Mouse (Mus musculus): ENCODE data around the gene Abhd11. TPM values are rescaled to one million over a fixed set of nuclear protein-coding genes. Genes with fewer than 3 reads are reported as not detected.
"Not testable (repeated sequence)": the region's sequence is repeated elsewhere in the genome, so short reads cannot be mapped to it uniquely, and the experiment has no call there.

Abhd11 gene
- polyA plus RNA-seq, 1 experiment = 39.7 TPM

- WGBS = 35% methylated on average over 3 of the region's 3 CpGs
- H3K4me3 ChIP-seq (replicated peaks; ENCODE audit: control insufficient read depth, low read depth, low read length) = no peak overlapping the region
- TF ChIP-seq CTCF (IDR thresholded peaks at IDR 0.05; ENCODE audit: control insufficient read depth, insufficient read depth, low read length) (no peak), POLR2A (IDR thresholded peaks at IDR 0.05; ENCODE audit: borderline replicate concordance, control insufficient read depth, low read depth, low read length) (no peak)
- H3K27ac ChIP-seq (ENCODE audit: control insufficient read depth, insufficient read depth, low read depth, low read length, poor library complexity) = no peak overlapping the region
- no peaks in the 10 kb centered on the region for H3K4me1 ChIP-seq (ENCODE audit: control insufficient read depth, insufficient read depth, low read length)
Observed at GRCm38 (mm10) chr5:135037946-135038345, 29.0 kb downstream of the Abhd11 start.

- Histone ChIP-seq H3K4me3 (replicated peaks; ENCODE audit: control insufficient read depth, low read depth, low read length) (no peak overlapping the region), H3K4me1 (ENCODE audit: control insufficient read depth, insufficient read depth, low read length) (no peaks in the 10 kb centered on the region), H3K27ac (ENCODE audit: control insufficient read depth, insufficient read depth, low read depth, low read length, poor library complexity) (no peak overlapping the region)
- 48% methylated on average over 9 of the region's 9 CpGs for WGBS
- no peak for TF ChIP-seq POLR2A (IDR thresholded peaks at IDR 0.05; ENCODE audit: borderline replicate concordance, control insufficient read depth, low read depth, low read length)
- TF ChIP-seq CTCF (IDR thresholded peaks at IDR 0.05; ENCODE audit: control insufficient read depth, insufficient read depth, low read length) = no peak
Observed at GRCm38 (mm10) chr5:135039541-135039940, 30.6 kb downstream of the Abhd11 start.

DNA sequence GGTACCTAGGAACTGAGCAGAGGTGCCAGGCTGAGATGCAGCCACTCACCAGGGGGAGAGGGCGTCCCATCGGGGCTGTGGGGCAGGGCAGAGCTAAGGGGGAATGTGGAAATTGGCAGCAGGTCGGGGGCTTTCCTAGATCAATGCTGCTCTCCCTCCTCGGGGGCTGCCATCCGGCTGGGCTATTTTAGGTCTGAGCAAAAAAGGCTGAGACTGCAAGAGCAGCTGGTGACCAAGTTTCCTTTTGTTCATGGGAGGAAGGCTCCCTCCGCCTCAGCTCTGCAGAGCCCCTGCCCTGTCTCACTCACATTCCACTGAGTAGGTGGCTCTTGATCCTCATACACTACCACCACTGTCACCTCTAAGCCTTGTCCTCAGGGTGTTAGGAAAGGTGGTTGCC lies 31.1 kb downstream of the Abhd11 start:
- Histone ChIP-seq H3K4me1 (ENCODE audit: control insufficient read depth, insufficient read depth, low read length) (no peaks in the 10 kb centered on the region), H3K4me3 (replicated peaks; ENCODE audit: control insufficient read depth, low read depth, low read length) (no peak overlapping the region), H3K27ac (ENCODE audit: control insufficient read depth, insufficient read depth, low read depth, low read length, poor library complexity) (no peak overlapping the region)
- TF ChIP-seq CTCF (IDR thresholded peaks at IDR 0.05; ENCODE audit: control insufficient read depth, insufficient read depth, low read length) (no peak), POLR2A (IDR thresholded peaks at IDR 0.05; ENCODE audit: borderline replicate concordance, control insufficient read depth, low read depth, low read length) (no peak)
- 21% methylated on average over 6 of the region's 6 CpGs for WGBS

- 84% methylated on average over 11 of the region's 11 CpGs for WGBS
- no peaks in the 10 kb centered on the region for H3K4me1 ChIP-seq (ENCODE audit: control insufficient read depth, insufficient read depth, low read length)
- no peak overlapping the region for H3K4me3 ChIP-seq (replicated peaks; ENCODE audit: control insufficient read depth, low read depth, low read length)
- H3K27ac ChIP-seq (ENCODE audit: control insufficient read depth, insufficient read depth, low read depth, low read length, poor library complexity) = no peak overlapping the region
- TF ChIP-seq CTCF (IDR thresholded peaks at IDR 0.05; ENCODE audit: control insufficient read depth, insufficient read depth, low read length) = no peak
- TF ChIP-seq POLR2A (IDR thresholded peaks at IDR 0.05; ENCODE audit: borderline replicate concordance, control insufficient read depth, low read depth, low read length) = no peak
Observed at GRCm38 (mm10) chr5:135040777-135041176, 31.8 kb downstream of the Abhd11 start.

DNA sequence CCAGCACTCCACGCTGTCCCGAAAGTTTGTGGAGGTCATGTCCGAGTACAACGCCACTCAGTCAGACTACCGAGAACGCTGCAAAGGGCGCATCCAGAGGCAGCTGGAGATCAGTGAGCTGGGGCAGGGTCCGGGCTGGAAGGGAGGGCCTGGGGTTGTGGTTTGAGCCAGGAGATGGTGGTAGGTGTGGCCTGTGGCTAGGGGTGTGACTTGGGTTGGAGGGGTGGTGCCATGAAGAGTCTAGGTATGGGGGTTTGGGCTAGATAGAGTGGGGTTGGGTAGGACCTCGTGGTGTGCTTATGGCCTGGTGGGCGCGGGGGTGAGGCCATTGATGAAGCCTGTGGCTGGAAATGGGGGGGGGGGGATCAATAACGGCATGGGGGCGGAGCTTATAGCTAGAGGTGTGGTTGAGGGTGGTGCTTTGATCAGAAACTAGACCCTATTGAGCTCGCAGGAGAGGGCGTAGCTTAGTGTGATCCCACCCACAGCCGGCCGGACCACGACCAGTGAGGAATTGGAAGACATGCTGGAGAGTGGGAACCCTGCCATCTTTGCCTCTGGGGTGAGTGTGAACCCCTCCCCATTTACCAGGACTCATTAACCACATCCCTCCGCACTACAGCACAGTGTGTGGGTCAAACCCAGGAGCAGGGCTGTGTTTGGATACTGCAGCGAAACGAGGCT lies 33.3 kb downstream of the Abhd11 start:
- Histone ChIP-seq H3K27ac (ENCODE audit: control insufficient read depth, insufficient read depth, low read depth, low read length, poor library complexity) (no peak overlapping the region), H3K4me3 (replicated peaks; ENCODE audit: control insufficient read depth, low read depth, low read length) (no peak overlapping the region), H3K4me1 (ENCODE audit: control insufficient read depth, insufficient read depth, low read length) (no peaks in the 10 kb centered on the region)
- TF ChIP-seq POLR2A (IDR thresholded peaks at IDR 0.05; ENCODE audit: borderline replicate concordance, control insufficient read depth, low read depth, low read length) = no peak
- no peak for TF ChIP-seq CTCF (IDR thresholded peaks at IDR 0.05; ENCODE audit: control insufficient read depth, insufficient read depth, low read length)
- 83% methylated on average over 21 of the region's 21 CpGs for WGBS

- Histone ChIP-seq H3K27ac (ENCODE audit: control insufficient read depth, insufficient read depth, low read depth, low read length, poor library complexity) (no peak overlapping the region), H3K4me3 (replicated peaks; ENCODE audit: control insufficient read depth, low read depth, low read length) (no peak overlapping the region), H3K4me1 (ENCODE audit: control insufficient read depth, insufficient read depth, low read length) (no peaks in the 10 kb centered on the region)
- TF ChIP-seq POLR2A (IDR thresholded peaks at IDR 0.05; ENCODE audit: borderline replicate concordance, control insufficient read depth, low read depth, low read length) (no peak), CTCF (IDR thresholded peaks at IDR 0.05; ENCODE audit: control insufficient read depth, insufficient read depth, low read length) (no peak)
- 84% methylated on average over 3 of the region's 3 CpGs for WGBS
Observed at GRCm38 (mm10) chr5:135044575-135044974, 35.6 kb downstream of the Abhd11 start.

- H3K4me3 ChIP-seq (replicated peaks; ENCODE audit: control insufficient read depth, low read depth, low read length) = no peak overlapping the region
- WGBS = 83% methylated on average over 5 of the region's 5 CpGs
- H3K27ac ChIP-seq (ENCODE audit: control insufficient read depth, insufficient read depth, low read depth, low read length, poor library complexity) = no peak overlapping the region
- no peaks in the 10 kb centered on the region for H3K4me1 ChIP-seq (ENCODE audit: control insufficient read depth, insufficient read depth, low read length)
- no peak for TF ChIP-seq POLR2A (IDR thresholded peaks at IDR 0.05; ENCODE audit: borderline replicate concordance, control insufficient read depth, low read depth, low read length)
- no peak for TF ChIP-seq CTCF (IDR thresholded peaks at IDR 0.05; ENCODE audit: control insufficient read depth, insufficient read depth, low read length)
Observed at GRCm38 (mm10) chr5:135048539-135048938, 39.6 kb downstream of the Abhd11 start.

- H3K4me3 ChIP-seq (replicated peaks; ENCODE audit: control insufficient read depth, low read depth, low read length); H3K4me1 ChIP-seq (ENCODE audit: control insufficient read depth, insufficient read depth, low read length); H3K27ac ChIP-seq (ENCODE audit: control insufficient read depth, insufficient read depth, low read depth, low read length, poor library complexity): not testable (repeated sequence)
- WGBS = 79% methylated on average over 6 of the region's 6 CpGs
Observed at GRCm38 (mm10) chr5:135049268-135049667, 40.3 kb downstream of the Abhd11 start.

DNA sequence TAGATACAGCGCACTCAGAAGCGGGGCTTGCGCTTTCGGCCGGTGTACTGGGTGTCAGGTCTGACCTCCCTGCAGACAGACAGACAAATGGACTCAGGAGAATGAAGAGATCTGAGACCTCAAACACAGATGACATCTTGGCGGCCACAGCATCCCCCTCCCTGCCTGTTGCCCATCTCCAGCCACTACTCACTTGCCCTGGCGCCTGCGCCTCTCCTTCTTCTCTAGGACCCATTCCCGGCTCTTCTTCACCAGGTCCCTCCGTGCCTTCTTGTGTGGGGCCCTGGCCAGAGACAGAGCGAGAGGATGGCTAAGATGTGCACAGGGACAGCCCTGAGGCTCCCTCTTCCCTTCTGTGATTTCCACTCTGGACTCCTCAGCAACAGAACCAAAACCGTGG lies 44.4 kb downstream of the Abhd11 start:
- 90% methylated on average over 12 of the region's 12 CpGs for WGBS
- TF ChIP-seq POLR2A (IDR thresholded peaks at IDR 0.05; ENCODE audit: borderline replicate concordance, control insufficient read depth, low read depth, low read length) (no peak), CTCF (IDR thresholded peaks at IDR 0.05; ENCODE audit: control insufficient read depth, insufficient read depth, low read length) (no peak)
- no peaks in the 10 kb centered on the region for H3K4me1 ChIP-seq (ENCODE audit: control insufficient read depth, insufficient read depth, low read length)
- no peak overlapping the region for H3K27ac ChIP-seq (ENCODE audit: control insufficient read depth, insufficient read depth, low read depth, low read length, poor library complexity)
- H3K4me3 ChIP-seq (replicated peaks; ENCODE audit: control insufficient read depth, low read depth, low read length) = no peak overlapping the region

Other genes with a start within 250 kb of the Abhd11 start
- gene Tmem270, start 102.4 kb upstream of the Abhd11 start, polyA plus RNA-seq (2011; ENCODE audit: insufficient read depth, insufficient read length, low replicate concordance, missing spikeins) = not detected in 2 replicates
- gene Cldn13, start 93.6 kb upstream of the Abhd11 start, polyA plus RNA-seq (2011; ENCODE audit: insufficient read depth, insufficient read length, low replicate concordance, missing spikeins) = 224 and 283 TPM in 2 replicates
- gene Mettl27, start 76.8 kb upstream of the Abhd11 start, polyA plus RNA-seq (2011; ENCODE audit: insufficient read depth, insufficient read length, low replicate concordance, missing spikeins) = 9.9 and 11.4 TPM in 2 replicates
- 11.1 TPM in 1 of 2 replicates, not detected in the other for gene Cldn4, start 62.2 kb upstream of the Abhd11 start, polyA plus RNA-seq (2011; ENCODE audit: insufficient read depth, insufficient read length, low replicate concordance, missing spikeins)
- gene Cldn3, start 22.9 kb upstream of the Abhd11 start, polyA plus RNA-seq (2011; ENCODE audit: insufficient read depth, insufficient read length, low replicate concordance, missing spikeins) = not detected in 2 replicates
- gene Stx1a, start 14.3 kb downstream of the Abhd11 start, polyA plus RNA-seq (2011; ENCODE audit: insufficient read depth, insufficient read length, low replicate concordance, missing spikeins) = 2.0 and 2.9 TPM in 2 replicates
- 16.0 and 18.8 TPM in 2 replicates for gene Dnajc30, start 55.0 kb downstream of the Abhd11 start, polyA plus RNA-seq (2011; ENCODE audit: insufficient read depth, insufficient read length, low replicate concordance, missing spikeins)
- gene Bud23, start 55.8 kb downstream of the Abhd11 start, polyA plus RNA-seq (2011; ENCODE audit: insufficient read depth, insufficient read length, low replicate concordance, missing spikeins) = 34.4 and 44.1 TPM in 2 replicates
- gene Vps37d, start 69.1 kb downstream of the Abhd11 start, polyA plus RNA-seq (2011; ENCODE audit: insufficient read depth, insufficient read length, low replicate concordance, missing spikeins) = 1.3 and 1.6 TPM in 2 replicates
- 4.1 and 4.6 TPM in 2 replicates for gene Mlxipl, start 80.7 kb downstream of the Abhd11 start, polyA plus RNA-seq (2011; ENCODE audit: insufficient read depth, insufficient read length, low replicate concordance, missing spikeins)
- 3.5 and 7.8 TPM in 2 replicates for gene Tbl2, start 140.5 kb downstream of the Abhd11 start, polyA plus RNA-seq (2011; ENCODE audit: insufficient read depth, insufficient read length, low replicate concordance, missing spikeins)
- 30.7 and 40.7 TPM in 2 replicates for gene Bcl7b, start 159.1 kb downstream of the Abhd11 start, polyA plus RNA-seq (2011; ENCODE audit: insufficient read depth, insufficient read length, low replicate concordance, missing spikeins)
- 69.6 and 92.7 TPM in 2 replicates for gene Baz1b, start 178.1 kb downstream of the Abhd11 start, polyA plus RNA-seq (2011; ENCODE audit: insufficient read depth, insufficient read length, low replicate concordance, missing spikeins)
- gene Fzd9, start 242.1 kb downstream of the Abhd11 start, polyA plus RNA-seq (2011; ENCODE audit: insufficient read depth, insufficient read length, low replicate concordance, missing spikeins) = 2.0 TPM in 1 of 2 replicates, not detected in the other

All from bone marrow, adult 2 months (tissue).